Mouse (Mus musculus): Measurements from ENCODE around the gene Evx2.

Evx2 gene

GRCm38 (mm10) chr2:74659507-74660005 is at the start of gene Evx2:
TSS of gene Evx2 (minus strand) at chr2:74659557.
- no peak for TF ChIP-seq GATA4 (IDR thresholded peaks at IDR 0.05; ENCODE audit: insufficient replicate concordance, low read length)

GRCm38 (mm10) chr2:74708676-74709075 is 49.3 kb upstream of the Evx2 start:
- no peak for TF ChIP-seq GATA4 (IDR thresholded peaks at IDR 0.05; ENCODE audit: insufficient replicate concordance, low read length)

DNA sequence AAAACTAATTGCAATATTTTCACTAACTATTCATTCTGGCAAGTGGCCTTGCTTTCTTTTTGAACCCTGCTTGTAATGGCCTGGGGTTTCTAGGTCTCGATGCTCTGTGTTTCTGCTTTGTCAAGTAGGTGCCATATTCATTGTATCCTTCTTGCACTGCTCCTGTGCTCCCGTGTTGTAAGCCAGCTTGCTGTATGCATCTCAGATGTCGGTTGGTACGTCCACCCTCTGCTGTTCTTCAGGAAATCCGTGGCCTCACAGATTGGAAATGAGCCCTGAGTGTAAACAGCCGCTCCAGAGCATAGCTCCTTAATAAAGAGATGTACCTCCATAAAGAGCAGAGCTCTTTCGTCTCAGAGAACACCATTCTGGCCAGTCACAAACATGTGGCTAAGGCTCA is 48.2 kb upstream of the Evx2 start:
- TF ChIP-seq GATA4 (IDR thresholded peaks at IDR 0.05; ENCODE audit: insufficient replicate concordance, low read length), result no peak

- no peak for TF ChIP-seq GATA4 (IDR thresholded peaks at IDR 0.05; ENCODE audit: insufficient replicate concordance, low read length)
Measured at GRCm38 (mm10) chr2:74706393-74706960, 47.1 kb upstream of the Evx2 start.

DNA sequence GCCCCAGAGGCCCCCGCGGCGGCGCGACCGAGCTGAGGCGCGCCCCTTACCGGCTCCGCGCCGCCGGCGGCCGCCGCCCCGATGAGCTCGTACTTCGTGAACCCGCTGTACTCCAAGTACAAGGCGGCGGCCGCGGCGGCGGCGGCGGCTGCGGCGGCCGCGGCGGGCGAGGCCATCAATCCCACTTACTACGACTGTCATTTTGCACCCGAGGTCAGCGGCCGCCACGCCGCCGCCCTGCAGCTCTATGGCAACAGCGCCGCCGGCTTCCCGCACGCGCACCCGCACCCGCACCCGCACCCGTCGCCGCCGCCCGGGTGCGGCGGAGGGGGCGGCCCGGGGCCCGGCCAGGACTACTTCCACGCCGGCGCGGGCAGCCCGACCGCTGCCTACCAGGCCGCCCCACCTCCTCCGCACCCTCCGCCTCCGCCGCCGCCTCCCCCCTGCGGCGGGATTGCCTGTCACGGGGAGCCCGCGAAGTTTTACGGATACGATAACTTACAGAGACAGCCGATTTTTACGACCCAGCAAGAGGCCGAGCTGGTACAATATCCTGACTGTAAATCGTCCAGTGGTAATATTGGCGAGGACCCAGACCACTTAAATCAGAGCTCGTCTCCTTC is 46.2 kb upstream of the Evx2 start:
- no peak for TF ChIP-seq GATA4 (IDR thresholded peaks at IDR 0.05; ENCODE audit: insufficient replicate concordance, low read length)

DNA sequence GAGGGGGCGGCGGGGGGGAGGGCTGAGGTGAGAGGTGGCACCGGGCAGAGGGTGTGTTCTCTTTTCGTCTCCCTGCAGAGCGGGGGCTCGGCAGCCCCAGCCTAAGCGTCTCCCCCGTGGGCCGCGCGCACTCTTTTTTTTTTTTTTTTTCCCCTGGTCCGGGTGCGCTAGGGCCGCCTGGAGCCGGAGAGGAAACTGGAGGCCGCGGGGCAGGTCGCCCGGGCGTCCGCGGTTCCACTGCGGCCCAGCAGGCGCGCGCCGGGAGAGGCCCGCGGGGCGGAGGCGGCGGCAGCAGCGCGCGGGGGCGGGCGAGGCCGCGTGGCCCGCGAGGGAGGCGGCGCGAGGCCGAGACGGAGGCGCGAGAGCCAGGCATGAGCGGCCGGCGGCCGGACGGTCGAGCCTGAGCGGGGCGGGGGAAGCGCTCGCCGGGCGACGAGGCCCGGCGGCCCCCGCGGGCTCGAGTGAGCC is 45.7 kb upstream of the Evx2 start:
- TF ChIP-seq GATA4 (IDR thresholded peaks at IDR 0.05; ENCODE audit: insufficient replicate concordance, low read length), result no peak

DNA sequence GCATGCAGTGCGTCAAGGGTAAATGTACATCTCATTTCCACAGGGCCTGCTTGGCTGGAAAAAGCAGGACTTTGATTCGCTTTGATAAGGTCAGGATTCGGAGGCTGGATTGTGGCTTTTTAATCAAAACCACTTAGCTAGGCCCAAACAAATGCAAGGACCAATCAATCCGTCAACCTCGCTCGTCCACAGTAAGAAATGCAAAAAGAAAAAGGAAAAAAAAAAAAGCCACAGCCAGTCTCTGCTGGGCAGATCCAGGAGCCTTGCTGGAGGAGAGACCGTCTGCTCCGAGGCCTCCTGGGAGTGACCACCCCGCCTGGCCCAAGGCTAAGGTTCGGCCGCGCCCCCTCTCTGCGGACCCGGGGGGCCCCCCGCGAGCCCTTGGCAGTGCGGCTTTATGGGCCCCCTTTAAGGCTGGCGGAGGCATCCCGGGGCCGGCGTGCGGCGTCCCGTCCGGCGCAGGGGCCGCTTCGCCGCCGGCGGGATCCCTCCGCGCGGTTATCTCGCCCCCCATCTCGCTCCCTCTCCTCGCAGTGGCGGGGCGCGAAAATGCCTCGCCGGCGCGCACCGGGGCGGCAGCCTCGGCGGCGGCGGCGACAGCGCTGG is 45.1 kb upstream of the Evx2 start, which contains the start of gene Hoxd8:
Gene Hoxd8 (plus strand): TSS at position 223 of the 606 bp plus-strand sequence.
- TF ChIP-seq GATA4 (IDR thresholded peaks at IDR 0.05; ENCODE audit: insufficient replicate concordance, low read length), result no peak; the same call in 1 of the 2 replicates

GRCm38 (mm10) chr2:74703720-74704392 is 44.5 kb upstream of the Evx2 start:
- no peak for TF ChIP-seq GATA4 (IDR thresholded peaks at IDR 0.05; ENCODE audit: insufficient replicate concordance, low read length)

DNA sequence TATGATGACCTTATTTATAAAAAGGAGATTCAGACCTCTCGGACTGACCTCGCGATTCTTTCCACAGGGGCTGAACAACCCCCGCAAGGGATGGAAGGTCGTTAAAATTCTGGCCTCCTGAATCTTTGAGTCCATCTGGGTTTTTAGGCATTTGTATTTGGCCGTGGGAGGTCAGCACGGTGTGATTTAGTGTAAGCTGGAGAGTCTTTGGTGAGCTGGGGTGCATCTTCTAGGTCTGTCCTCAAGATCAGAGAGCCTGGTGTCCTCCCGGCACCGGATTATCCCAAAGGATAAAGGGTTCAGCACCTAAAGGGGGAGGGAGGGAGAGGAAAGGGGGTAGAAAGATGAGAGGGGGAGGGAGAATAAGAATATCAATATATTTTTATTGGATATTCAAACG is 44.0 kb upstream of the Evx2 start:
- TF ChIP-seq GATA4 (IDR thresholded peaks at IDR 0.05; ENCODE audit: insufficient replicate concordance, low read length), result no peak

DNA sequence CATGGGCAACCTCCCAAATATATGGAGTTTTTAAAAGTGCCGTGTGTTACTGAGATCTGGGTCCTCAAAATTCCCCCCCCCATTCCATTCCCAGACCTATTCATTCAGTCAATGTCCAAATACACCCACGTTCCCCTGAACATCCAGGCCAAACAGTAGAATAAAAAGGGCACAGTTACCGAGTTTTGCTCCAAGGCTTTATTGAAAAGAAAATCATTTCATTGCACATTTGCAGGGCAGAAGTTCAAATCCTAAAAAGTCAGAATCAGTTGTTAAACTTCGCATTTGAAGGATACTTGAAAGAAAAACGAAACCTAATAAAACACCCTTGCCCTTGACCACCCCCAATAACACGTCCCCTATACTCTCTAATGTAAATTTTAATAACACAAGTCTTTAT is 43.5 kb upstream of the Evx2 start:
- no peak for TF ChIP-seq GATA4 (IDR thresholded peaks at IDR 0.05; ENCODE audit: insufficient replicate concordance, low read length)

DNA sequence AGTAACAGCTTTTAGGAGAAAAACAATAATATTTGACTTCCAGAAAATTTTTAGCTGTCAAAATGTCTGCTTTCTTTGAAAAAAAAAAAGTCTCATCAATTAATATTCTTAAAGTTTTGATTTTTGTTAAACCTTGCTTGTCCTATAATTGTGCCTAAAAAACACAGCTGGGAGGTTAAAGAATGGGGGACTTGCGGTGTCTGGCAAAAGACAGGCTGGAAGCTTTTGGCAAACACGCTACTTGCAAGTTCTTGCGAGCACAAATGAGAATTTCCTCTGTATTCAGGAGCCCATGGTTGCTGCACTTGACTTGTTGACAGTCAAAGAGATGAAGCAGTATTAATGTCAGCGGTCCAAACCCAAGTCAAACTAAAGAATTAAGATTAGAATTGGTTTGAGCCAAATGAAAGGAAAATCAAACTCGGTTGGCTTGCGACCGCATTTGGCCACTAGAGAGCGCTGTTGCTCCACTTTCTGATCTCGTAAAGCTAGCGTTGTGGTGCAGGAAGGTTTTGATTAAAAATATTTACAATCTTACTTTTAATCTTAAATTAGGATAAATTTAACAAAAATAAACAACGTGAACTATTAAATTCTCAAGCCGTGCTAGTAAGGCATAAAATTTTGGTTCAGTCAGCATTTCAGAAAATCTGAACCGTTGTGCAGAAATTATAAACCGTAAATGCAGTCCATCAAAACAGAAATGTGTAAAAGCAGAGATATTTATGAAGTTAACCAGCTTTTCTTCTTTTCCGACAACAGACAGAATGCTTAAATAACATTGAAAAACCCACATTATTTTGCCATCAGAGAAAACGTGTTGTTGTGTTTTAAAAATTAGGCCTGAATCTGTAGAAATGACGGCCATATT is 42.8 kb upstream of the Evx2 start:
- no peak for TF ChIP-seq GATA4 (IDR thresholded peaks at IDR 0.05; ENCODE audit: insufficient replicate concordance, low read length)

GRCm38 (mm10) chr2:74700546-74701112 is 41.3 kb upstream of the Evx2 start:
- TF ChIP-seq GATA4 (IDR thresholded peaks at IDR 0.05; ENCODE audit: insufficient replicate concordance, low read length), result no peak

DNA sequence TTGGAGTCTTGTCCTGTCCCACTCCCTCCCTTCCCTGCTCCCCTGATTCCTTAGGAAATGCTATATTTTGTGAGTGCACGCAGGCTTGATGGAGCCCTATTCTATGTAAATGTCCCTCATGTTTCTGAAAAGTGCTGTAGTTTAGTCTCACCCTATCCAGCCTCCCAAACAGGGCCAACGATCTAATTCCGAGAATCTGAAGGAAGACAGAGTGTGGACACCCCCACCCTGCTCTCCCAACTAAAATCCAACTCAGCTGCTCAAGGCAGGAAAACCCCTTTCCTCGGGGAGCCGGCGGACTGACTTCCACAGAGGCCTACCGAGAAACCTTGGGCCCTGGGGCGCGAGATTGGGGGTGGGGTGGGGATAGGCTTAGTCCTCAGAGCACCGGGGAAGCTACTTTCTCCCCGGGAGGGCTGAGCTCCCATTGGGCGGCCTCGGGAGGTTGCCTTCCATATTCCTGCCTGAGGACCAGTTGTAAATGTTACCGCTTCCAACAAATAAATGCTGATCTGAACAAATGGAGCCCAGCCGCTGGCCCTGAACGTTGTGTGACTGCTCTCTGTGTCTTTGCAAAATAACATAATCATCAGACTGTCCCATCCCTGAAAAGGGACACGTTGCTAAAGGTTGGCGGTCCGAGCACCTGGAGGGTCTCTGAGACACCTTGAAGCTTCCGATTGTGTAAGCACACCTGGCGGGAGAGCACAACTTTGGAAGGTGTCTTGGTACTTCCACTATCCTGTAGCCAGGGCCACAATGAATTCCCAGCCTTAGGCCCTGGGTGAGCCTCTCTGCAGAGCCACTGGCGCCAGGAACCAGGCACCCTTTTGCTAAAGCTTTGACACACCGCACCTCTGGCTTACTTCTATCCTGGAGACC is 40.5 kb upstream of the Evx2 start:
- TF ChIP-seq GATA4 (IDR thresholded peaks at IDR 0.05; ENCODE audit: insufficient replicate concordance, low read length), result no peak

DNA sequence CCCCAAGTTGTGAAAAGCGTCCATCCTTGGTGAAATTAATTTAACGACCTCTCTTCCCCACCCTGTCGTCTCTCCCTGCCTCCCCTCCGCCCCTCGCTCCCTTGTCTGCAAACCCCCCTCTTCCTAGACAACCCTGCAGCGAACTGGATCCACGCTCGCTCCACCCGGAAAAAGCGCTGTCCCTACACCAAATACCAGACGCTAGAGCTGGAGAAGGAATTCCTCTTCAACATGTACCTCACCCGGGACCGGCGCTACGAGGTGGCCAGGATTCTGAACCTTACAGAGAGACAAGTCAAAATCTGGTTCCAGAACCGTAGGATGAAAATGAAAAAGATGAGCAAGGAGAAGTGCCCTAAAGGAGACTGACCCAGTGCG is 39.7 kb upstream of the Evx2 start:
- no peak for TF ChIP-seq GATA4 (IDR thresholded peaks at IDR 0.05; ENCODE audit: insufficient replicate concordance, low read length)
